Mouse (Mus musculus) myocyte (in vitro differentiated cells): ENCODE measurements around the gene Barx1.

Source experiments
- CEBPB ChIP-seq: IDR thresholded peaks from 2 replicates; pipeline ENCODE4 v1.6.1; 2011; ENCODE audit warnings: mild to moderate bottlenecking, moderate library complexity; ENCODE audit not compliant: poor library complexity, insufficient read depth, severe bottlenecking
- E2F4 ChIP-seq: IDR thresholded peaks from one replicate; pipeline ENCODE4 v1.6.1; 2011; ENCODE audit warnings: mild to moderate bottlenecking, control low read depth, moderate library complexity; ENCODE audit not compliant: insufficient read depth
- MAX ChIP-seq: IDR thresholded peaks from one replicate; pipeline ENCODE4 v1.6.1; 2011; ENCODE audit warnings: low read depth, mild to moderate bottlenecking, control low read depth
- MYOD1 ChIP-seq, 3 experiments: IDR thresholded peaks; one replicate each; pipeline ENCODE4 v1.6.1; 2011; ENCODE audit warnings: control low read depth in 2 of 3, low read depth in 2 of 3, mild to moderate bottlenecking in 2 of 3, moderate library complexity in 1 of 3; ENCODE audit not compliant: insufficient read length in 2 of 3, control insufficient read depth in 1 of 3
- MYOG ChIP-seq, 3 experiments: IDR thresholded peaks; one replicate each; pipeline ENCODE4 v1.6.1; 2011; ENCODE audit warnings: control low read depth in 2 of 3, low read depth in 2 of 3, mild to moderate bottlenecking in 2 of 3; ENCODE audit not compliant: insufficient read length in 2 of 3, control insufficient read depth in 1 of 3, insufficient read depth in 1 of 3
- POLR2A ChIP-seq: IDR thresholded peaks from one replicate; pipeline ENCODE4 v1.6.1; 2011; ENCODE audit warnings: low read depth, mild to moderate bottlenecking, control low read depth, moderate library complexity; ENCODE audit not compliant: insufficient read length
- POLR2AphosphoS2 ChIP-seq: IDR thresholded peaks from one replicate; pipeline ENCODE4 v1.6.1; 2011; ENCODE audit warnings: low read depth, control low read depth; ENCODE audit not compliant: insufficient read length
- REST ChIP-seq: IDR thresholded peaks from one replicate; pipeline ENCODE4 v1.6.1; 2011; ENCODE audit warnings: mild to moderate bottlenecking, control low read depth, moderate library complexity; ENCODE audit not compliant: insufficient read depth, insufficient read length
- SRF ChIP-seq: IDR thresholded peaks from one replicate; pipeline ENCODE4 v1.6.1; 2011; ENCODE audit warnings: low read depth; ENCODE audit not compliant: control insufficient read depth, insufficient read length
- TCF12 ChIP-seq: IDR thresholded peaks from one replicate; pipeline ENCODE4 v1.6.1; 2011; ENCODE audit warnings: mild to moderate bottlenecking, control low read depth; ENCODE audit not compliant: poor library complexity, insufficient read depth, severe bottlenecking
- TCF3 ChIP-seq: IDR thresholded peaks from one replicate; pipeline ENCODE4 v1.6.1; 2011; ENCODE audit warnings: low read depth, control low read depth; ENCODE audit not compliant: insufficient read length
- USF1 ChIP-seq: IDR thresholded peaks from one replicate; pipeline ENCODE4 v1.6.1; 2011; ENCODE audit warnings: low read depth, mild to moderate bottlenecking, control low read depth, moderate library complexity

GRCm38 (mm10) chr13:48663211-48663987, 601 bp downstream of the Barx1 start:
- no peak for TF ChIP-seq POLR2A
- TF ChIP-seq USF1 = no peak
- TF ChIP-seq CEBPB = no peak
- no peak for TF ChIP-seq MAX
- no peak for TF ChIP-seq E2F4
- no peak for TF ChIP-seq POLR2AphosphoS2
- TF ChIP-seq TCF12 = no peak
- TF ChIP-seq REST = no peak
- TF ChIP-seq MYOD1 (IDR thresholded peaks at IDR 0.05; ENCODE audit: control insufficient read depth in 1 of 3, insufficient read length in 2 of 3, low read depth in 2 of 3) = no peak
- no peak for TF ChIP-seq MYOG (IDR thresholded peaks at IDR 0.05; ENCODE audit: control insufficient read depth in 1 of 3, insufficient read depth in 1 of 3, insufficient read length in 2 of 3, low read depth in 2 of 3)
- TF ChIP-seq SRF = no peak
- no peak for TF ChIP-seq TCF3
